Mouse (Mus musculus): ENCODE results near the gene Ripply2.

- no peak for TF ChIP-seq CTCF (IDR thresholded peaks at IDR 0.05; ENCODE audit: control insufficient read depth, insufficient read depth, insufficient replicate concordance, low read depth, low read length)
- TF ChIP-seq POLR2A (IDR thresholded peaks at IDR 0.05; ENCODE audit: control insufficient read depth, low read depth, low read length): no peak
Observed at GRCm38 (mm10) chr9:87005435-87005779, 9.9 kb upstream of the Ripply2 start.

Data from testis, adult 2 months (tissue).